Mouse (Mus musculus) cerebellum, adult 2 months (tissue): Measurements from ENCODE around the gene Trap1a.

Source experiments
- CTCF ChIP-seq: fragments of 200-500 bp; IDR thresholded peaks from 2 replicates; pipeline ENCODE4 v1.5.1; 2011; ENCODE audit warnings: low read depth, mild to moderate bottlenecking, control low read depth, low read length, moderate library complexity, borderline replicate concordance; ENCODE audit not compliant: insufficient read depth
- POLR2A ChIP-seq: fragments of 200-500 bp; IDR thresholded peaks from 2 replicates; pipeline ENCODE4 v1.6.1; 2011; ENCODE audit warnings: low read length, control low read depth, borderline replicate concordance; ENCODE audit not compliant: insufficient read depth

GRCm38 (mm10) chrX:139335419-139336074 lies 2.1 kb downstream of the Trap1a start:
- TF ChIP-seq POLR2A, result no peak
- TF ChIP-seq CTCF, result no peak
